Mouse (Mus musculus): ENCODE measurements around the gene Rnf185.

Rnf185 gene

GRCm38 (mm10) chr11:3396562-3396961, 55.6 kb downstream of the Rnf185 start:
- DNase-seq (ENCODE audit: low read depth, low spot score) = no peak

DNA sequence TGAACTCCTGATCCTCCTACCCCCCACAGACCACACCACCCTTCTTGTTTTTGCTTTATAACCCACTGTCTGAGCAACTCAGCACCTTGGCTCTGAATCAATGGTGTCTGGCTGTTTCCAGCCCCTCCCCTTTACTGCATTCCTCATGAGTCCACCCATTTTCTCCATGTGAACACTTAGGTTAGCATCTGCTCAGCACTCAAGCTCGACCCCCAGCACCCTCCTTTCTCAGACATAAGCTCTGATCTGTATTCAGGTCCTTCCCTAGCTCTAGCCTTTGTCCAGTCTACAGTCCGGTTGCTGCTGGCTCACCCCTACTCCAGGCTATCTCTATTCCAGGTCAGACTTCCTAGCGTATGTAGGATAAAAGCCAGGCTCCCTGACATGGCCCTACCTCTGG, 56.1 kb downstream of the Rnf185 start:
- DNase-seq (ENCODE audit: low read depth, low spot score) = no peak

DNA sequence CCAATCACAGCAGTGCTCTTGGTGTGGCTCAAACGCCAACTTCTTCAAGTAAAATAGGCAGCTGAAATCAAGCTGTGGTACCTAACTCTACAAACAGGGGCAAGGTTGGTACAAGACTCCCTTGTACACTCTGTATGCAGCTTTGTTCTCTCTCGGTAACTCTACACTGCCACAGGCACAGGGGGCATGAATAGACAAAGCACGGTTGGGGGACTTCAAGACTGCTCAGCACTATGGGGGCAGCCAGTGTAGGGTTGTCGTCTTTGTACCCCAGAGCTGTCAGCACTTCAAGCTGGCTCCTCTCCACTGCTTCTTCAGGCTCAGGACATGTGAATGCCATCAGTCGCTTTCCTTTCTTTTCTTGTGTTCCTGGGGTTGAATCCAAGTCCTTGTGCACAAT, 57.6 kb downstream of the Rnf185 start:
- DNase-seq (ENCODE audit: low read depth, low spot score) = no peak

DNA sequence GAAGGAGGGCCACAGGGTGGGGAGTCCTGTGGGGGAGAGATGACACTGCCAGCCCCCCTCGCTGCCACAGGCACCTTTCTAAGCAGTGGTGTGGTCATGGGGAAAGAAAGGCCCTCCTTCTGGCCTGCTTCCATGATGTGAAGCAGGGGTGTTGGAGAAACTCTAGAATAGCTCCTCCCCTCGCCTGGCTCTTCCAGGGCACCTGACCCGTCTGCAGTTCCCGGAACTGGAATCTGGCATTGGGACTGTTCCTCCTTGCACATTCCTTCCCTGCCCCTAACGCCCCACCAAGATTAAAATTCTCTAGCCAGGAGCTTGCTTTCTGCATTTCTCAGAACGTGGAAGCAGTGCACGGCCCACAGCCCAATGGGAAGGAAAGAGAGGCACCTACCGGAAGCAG, 59.6 kb downstream of the Rnf185 start:
- no peak for DNase-seq (ENCODE audit: low read depth, low spot score)

DNA sequence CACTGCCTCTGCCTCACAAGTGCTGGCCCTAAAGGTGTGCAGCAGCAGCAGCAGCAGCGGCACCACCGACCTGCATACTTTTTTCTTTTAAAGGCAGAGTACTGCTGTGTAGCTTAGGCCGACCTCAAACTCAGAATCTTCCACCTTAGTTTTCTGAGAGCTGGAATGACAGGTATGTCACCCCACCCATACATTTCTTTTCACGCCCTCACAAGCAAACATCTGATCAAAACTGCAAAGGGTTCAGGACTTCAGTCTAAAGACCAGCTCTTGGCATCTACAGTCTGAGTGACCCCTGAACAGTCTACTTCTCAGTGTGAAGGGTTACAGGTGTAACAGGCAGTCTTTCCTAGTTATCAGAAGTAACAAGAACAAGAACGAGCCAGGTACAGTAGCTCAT, 61.4 kb downstream of the Rnf185 start:
- no peak for DNase-seq (ENCODE audit: low read depth, low spot score)

GRCm38 (mm10) chr11:3389996-3390395, 62.2 kb downstream of the Rnf185 start:
- no peak for DNase-seq (ENCODE audit: low read depth, low spot score)

DNA sequence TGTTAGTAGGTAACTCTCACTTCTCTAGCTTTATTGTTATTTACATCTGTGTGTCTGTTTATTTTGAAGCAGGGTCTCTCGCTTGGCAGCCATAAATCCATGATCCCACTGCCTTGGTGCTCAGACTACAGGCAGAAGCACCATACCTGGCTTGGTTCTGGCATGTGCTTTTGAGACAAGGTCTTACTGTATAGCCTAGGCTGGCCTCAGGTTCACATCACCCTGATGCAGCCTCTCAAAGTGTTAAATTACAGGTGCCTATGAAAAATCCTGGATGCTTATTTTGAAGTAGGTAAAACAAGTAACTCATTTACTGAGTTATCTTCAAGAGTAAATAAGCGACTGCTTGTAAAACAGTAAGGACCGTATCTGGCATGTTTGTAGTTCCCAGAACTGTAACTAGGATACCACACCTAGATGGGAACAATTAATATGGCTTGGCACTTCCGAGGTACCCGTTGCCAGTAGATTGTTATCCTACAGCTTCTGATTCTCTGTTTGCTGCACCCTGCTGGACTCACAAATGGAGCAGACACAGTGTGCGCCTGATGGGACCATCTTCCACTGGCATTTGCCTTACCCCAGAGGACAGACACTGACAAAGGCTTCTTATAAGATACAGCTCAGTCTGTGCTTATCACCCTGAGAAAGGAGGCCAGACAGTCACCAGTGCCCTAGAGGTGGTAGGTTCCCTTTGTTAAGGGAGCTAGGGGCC, 64.5 kb downstream of the Rnf185 start:
- no peak for DNase-seq (ENCODE audit: low read depth, low spot score)

DNA sequence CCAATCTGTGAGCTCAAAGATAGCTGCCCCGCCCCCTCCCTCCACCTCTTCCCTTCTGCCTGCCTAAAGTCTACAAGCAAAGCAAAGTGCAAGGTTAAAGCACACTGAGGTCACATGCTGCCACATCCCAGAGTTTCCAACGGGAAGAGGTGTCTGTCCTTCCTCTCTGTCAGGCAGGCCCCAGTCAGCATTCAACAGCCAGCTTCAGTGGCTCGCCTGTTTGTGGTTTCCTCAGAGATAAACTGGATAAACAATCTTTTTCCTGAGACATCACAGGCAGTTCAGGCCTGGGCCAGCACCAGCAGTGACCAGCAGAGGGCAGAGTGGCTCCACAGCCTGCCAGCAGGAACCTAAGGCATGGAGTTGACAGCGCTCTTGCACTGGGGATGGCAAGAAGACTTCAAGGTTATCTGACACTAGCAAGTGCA, 65.2 kb downstream of the Rnf185 start:
- DNase-seq (ENCODE audit: low read depth, low spot score) = peak; percentile 83

DNA sequence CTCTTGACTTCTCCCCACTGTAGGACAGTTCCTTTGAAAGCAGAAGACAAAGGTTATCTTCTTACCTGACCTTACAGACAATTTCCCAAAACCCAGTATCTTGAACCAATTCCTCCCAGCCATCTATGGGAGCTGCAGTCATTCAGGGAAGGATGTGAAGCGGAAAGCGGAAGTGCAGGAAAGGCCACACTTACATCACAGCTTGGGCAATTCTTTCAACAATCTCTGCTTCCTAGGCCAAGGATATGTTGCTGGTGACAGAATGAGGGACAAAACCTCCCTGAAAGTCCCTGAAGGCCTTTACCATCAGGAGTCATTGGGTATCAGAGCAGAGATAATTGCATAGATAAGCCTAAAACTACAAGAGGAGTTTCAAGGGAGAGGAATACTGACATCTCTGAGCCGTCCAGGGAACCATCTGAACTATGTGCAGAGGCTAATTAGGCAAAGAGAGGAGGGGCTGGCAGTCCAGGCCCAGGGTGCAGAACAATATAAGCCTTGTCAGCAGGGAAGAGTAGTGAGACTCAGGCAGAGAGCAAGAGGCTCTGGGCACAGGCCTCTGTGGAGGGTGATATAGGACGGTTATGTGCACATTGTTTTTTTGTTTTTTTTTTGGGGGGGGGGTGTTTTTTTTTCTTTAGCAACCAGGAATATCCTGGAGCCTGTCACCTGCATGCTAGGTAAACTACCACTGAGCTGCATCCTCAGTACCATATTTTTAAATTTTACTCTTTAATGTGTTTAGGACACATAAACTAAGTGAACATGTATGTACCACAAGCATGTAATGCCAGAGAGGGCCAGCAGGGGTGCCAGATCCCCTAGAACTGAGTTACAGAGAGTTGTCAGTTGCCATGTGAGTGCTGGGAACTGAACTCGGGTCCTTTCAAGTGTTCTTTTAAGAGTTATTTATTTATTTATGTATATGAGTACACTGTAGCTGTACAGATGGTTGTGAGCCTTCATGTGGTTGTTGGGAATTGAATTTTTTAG, 69.3 kb downstream of the Rnf185 start:
- DNase-seq (ENCODE audit: low read depth, low spot score) = peak; percentile 28

- DNase-seq (ENCODE audit: low read depth, low spot score) = no peak
These were observed 70.9 kb downstream of the Rnf185 start for GRCm38 (mm10) chr11:3381148-3381814.

DNA sequence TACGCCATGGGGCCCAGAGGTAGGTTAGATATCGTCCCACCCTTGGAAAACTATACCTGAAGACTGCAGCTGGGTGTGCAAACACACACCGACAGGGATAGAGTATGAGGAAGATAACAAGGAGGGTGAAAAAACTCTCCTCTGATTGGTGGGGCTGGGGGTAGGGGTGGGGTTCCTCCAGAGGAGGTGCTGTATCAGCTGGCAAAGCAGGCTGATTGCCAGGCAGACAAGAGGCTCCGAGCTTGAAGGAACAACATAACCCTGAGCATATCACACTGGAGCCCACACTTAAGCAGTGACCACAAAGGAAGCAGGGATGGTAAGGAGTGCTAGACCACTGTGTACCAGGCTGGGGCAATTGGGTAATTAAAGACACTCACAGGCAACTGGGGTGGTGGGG, 72.7 kb downstream of the Rnf185 start:
- no peak for DNase-seq (ENCODE audit: low read depth, low spot score)

GRCm38 (mm10) chr11:3374741-3375140, 77.4 kb downstream of the Rnf185 start:
- DNase-seq (ENCODE audit: low read depth, low spot score) = peak; percentile 93

- DNase-seq (ENCODE audit: low read depth, low spot score) = peak; percentile 94
These were observed 77.9 kb downstream of the Rnf185 start for GRCm38 (mm10) chr11:3374293-3374645.

GRCm38 (mm10) chr11:3373591-3374292, 78.4 kb downstream of the Rnf185 start:
- peak; percentile 88 for DNase-seq (ENCODE audit: low read depth, low spot score)

DNA sequence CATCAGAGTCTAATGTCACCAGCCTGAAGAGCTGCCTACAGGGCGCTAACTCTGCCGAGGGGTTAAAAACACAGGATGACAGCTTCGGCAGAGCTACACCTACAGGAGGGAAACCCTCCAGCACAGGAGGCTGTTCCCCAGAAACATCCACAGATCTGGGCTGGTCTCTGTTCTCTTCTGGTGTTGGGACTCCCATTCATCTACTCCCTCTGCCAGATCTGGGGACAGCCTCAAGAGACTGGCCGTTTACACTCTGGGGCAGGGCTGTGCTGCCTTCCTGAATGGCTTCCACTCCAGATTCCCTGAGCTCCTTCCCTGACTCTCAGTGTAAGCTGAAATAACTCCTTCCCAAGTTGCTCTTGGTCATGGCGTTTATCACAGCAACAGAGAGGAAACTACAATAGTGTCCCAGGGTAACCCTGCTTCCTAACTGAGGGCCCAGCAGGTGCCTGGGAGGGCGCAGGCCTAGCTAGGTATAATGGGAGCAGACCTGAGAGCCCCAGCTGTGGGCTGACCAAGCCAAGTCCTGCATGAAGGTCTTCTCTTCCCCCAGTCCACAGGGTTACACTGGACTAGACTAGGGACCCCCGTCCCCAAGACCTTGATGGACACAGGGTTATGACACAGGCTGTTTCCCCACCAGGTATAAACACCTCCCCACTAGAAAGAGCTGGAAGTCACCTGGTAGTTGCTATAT, 80.4 kb downstream of the Rnf185 start:
- DNase-seq (ENCODE audit: low read depth, low spot score) = no peak

- peak; percentile 87 for DNase-seq (ENCODE audit: low read depth, low spot score)
These were observed 81.1 kb downstream of the Rnf185 start for GRCm38 (mm10) chr11:3370928-3371598.

GRCm38 (mm10) chr11:3370162-3370561, 82.0 kb downstream of the Rnf185 start:
- DNase-seq (ENCODE audit: low read depth, low spot score) = no peak

DNA sequence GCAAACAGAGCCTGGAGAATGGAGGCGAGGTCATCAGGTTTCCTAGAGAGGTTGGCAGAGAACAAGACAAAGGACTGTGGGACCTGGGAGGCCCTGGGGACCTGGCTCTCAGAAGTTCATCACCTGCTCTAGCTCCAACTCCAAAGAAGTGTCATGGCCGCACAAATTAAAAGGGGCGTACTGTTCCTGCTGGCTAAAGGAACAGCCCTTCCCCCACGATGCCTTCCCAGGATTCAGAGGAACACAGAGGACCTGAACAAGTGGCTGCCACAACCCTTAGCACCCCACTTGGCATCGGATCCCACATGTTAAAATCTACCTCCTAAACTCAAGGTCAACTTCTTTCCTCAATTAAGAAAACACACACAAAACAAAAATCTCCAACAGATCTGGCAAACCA, 82.7 kb downstream of the Rnf185 start:
- DNase-seq (ENCODE audit: low read depth, low spot score) = no peak

DNA sequence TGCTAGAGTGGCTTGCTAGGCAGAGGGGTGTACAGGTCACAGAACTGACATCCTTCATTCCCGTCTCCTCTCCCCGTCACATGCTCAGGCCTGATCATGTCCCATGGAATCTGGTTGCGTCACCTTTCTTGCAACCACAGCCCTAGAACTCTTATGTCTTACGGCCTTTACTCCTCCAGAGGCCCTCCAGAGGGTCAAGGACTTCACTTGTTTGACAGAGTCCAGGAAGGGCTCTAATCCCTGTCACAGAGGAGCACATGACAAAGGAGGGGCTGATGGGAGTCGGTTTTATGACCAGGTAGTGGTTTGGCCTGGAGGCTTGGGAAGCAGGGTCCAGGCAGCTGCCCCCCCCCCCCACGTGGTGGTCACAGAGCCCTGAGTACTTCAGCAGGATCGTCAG, 83.2 kb downstream of the Rnf185 start:
- peak; percentile 12 for DNase-seq (ENCODE audit: low read depth, low spot score)

- no peak for DNase-seq (ENCODE audit: low read depth, low spot score)
These were observed 85.8 kb downstream of the Rnf185 start for GRCm38 (mm10) chr11:3366411-3366810.
